Mouse (Mus musculus) layer of hippocampus, adult 2 months (tissue): ENCODE results near the gene Cyp4x1. TPM values are rescaled to one million over a fixed set of nuclear protein-coding genes. Genes with fewer than 3 reads are reported as not detected.
A peak's percentile ranks its signal among the peaks of the same experiment; 100 is the strongest.

Source experiments
- DNase-seq, 2 experiments: peaks; one replicate each; pipeline ENCODE4 v3.0.0; 2022; ENCODE audit warnings: low spot score in 2 of 2
- H3K27ac ChIP-seq: fragments of 200-600 bp; 2 replicates; pipeline ENCODE4 v1.8.1; 2022
- H3K4me3 ChIP-seq: fragments of 200-600 bp; 2 replicates; pipeline ENCODE4 v1.8.1; 2022; ENCODE audit warnings: mild to moderate bottlenecking
- CTCF ChIP-seq: fragments of 200-600 bp; conservative IDR thresholded peaks from 2 replicates; pipeline ENCODE4 v1.8.1; 2022; ENCODE audit warnings: antibody characterized with exemption, mild to moderate bottlenecking, moderate library complexity
- total RNA-seq, 2 experiments: library from RNA; stranded (reverse); gene quantifications; 2 replicates each; pipeline ENCODE4 v1.2.3; 2021

Cyp4x1 gene
- total RNA-seq, 2 experiments from 2014 or later, result 8.2 to 8.3 TPM

DNA sequence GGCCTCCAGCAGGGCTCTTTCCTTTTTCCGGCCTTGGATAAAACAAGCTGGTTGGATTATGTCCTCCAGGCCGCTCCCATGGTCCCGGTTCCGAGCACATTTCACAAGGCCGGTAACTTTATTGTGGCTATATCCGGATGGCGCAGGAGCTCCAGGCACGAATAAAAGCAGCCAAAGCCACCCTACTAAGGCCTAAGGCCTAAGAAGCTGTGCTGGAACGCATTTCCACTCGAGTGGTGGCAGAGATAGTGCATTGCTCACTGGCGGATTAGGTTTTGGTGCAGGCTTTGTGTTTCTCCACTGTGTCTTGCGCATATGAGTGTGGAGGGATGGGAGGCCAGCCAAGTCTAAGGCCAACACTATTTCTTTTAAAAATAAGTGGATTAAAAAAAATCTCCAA lies 74.2 kb downstream of the Cyp4x1 start:
- Histone ChIP-seq H3K27ac (peak overlapping the region; percentile 18; the same call in 1 of the 2 replicates), H3K4me3 (no peak overlapping the region)
- no peak for TF ChIP-seq CTCF
- no peak for DNase-seq

DNA sequence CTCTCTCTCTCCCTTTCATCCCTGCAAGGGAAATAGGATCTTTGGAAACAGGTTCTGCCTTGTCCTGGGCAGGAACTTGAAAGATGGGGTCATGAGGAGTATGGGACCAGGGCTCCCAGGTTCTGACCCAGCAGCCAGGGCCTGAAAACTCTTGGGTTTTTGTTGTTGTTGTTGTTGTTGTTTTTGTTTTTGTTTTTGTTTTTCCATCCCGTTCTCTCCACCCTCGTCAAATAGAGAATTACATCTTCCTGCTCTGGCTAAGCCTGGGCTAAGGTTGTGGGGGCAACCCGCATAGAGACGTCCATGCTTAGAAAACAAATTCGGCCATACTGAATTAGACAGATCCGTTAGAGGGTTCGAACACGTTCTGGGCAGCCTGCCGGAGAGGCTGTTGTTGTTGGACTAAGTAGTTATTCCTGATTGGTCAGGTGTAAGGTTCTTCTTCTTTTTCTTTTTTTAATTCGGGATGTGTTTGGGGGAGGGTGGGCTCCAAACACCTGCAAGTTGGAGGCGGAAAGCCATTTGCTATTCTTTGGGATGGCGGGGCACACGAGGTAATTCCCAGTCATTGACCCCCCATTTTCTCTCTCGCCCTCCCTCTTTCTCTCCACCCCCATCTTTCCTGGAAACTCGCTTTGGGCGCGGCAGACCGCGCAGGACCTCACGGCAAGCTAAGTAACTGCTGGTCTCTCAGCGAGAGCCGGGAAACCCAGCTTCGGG lies 75.0 kb downstream of the Cyp4x1 start:
- no peak for TF ChIP-seq CTCF
- H3K27ac ChIP-seq, result peak overlapping the region; percentile 81
- H3K4me3 ChIP-seq, result peak overlapping the region; percentile 46; the same call in 1 of the 2 replicates
- no peak for DNase-seq

DNA sequence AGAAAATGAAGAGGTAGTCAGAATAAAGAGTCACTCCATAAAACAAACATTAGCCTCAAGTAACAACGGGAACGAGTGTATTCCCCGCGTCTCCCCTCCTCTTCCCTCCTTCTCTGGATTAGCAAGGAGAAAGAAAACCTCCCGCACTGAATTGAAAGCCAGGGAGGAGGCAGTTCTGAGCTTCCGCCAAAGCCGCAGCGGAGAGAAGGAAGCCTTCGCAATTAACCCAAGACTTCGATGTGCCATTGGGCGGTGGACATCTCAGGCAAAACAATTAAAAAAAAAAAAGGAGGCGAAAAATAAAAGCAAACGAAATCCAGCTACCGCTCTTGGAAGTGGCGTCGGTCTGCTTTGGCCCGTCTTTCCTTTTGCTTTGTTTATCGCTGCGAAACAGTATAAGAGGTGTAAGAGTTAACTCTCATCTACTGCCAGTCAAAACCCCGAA lies 75.7 kb downstream of the Cyp4x1 start:
- no peak for TF ChIP-seq CTCF
- Histone ChIP-seq H3K27ac (peak overlapping the region; percentile 81; the same call in 1 of the 2 replicates), H3K4me3 (peak overlapping the region; percentile 46; the same call in 1 of the 2 replicates)
- no peak for DNase-seq

DNA sequence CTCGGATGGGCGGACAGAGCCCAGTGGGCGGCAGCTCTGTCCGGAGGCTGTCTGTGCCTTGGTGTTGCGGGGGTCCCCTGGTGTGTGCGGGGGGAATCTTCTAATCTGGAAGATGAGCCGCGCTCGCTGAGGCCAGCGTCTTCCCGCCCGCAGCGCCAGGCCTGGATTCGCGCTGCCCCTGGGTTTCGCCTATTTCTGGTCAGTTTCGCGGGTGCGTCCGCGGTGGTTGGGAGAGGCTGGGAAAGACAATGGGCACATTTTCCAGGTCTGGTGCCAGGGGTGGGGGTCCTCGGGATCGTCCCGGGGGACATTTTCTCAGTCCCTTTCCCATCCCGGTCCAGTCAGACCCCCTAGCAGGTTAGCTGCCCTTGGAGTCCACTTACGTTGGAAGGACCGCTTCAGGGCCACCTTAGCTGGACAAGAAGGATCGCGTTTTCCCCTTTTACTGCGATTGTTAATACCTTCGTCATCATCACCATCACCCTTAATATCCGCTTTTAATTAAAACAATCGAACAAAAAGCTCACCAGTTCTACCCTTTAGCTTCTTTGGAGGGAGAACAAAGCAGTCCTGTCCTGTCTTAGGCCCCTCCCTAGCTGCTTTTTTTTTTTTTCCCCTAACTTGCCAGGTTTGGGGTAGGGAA lies 76.3 kb downstream of the Cyp4x1 start:
- TF ChIP-seq CTCF, result no peak
- Histone ChIP-seq H3K27ac (peak overlapping the region; percentile 81), H3K4me3 (peak overlapping the region; percentile 46)
- no peak for DNase-seq

DNA sequence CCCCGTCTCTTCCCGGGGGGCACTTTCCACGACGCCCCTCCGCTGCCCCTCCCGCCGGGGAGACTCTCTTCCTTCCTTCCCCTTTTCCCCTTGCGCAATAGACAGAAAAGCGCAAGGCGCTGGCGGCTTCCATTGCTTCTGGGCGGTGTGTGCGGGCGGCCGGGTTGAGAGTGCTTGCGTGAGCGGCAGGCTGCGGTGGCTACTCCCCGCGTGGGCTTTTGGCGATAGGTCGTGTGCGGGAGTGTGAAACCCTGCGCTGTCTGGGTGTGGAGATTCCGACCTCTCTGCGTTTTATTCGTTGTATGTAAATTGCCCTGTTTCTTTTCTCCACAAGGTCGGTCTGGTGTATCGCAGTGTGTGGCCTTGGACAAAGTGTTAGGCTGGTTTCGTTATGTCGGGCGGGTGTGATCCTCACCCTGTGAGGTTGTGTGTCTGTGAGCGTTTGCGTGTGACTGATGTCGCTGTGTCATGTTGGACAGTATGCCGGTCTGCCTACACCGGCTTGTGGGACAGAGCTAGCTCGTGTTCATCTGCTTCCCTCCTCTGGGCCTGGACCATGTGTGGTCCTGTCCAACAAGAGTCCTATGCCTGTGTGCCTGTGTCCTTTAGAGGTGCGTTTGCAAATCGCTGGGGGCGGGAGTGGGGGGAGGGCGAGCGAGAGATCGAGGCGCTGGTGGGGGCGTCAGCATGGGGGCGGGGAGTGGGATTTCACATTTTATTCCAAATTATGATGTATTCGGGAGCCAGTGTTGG lies 77.0 kb downstream of the Cyp4x1 start:
- Histone ChIP-seq H3K4me3 (peak overlapping the region; percentile 46), H3K27ac (peak overlapping the region; percentile 81)
- no peak for DNase-seq
- TF ChIP-seq CTCF, result no peak

DNA sequence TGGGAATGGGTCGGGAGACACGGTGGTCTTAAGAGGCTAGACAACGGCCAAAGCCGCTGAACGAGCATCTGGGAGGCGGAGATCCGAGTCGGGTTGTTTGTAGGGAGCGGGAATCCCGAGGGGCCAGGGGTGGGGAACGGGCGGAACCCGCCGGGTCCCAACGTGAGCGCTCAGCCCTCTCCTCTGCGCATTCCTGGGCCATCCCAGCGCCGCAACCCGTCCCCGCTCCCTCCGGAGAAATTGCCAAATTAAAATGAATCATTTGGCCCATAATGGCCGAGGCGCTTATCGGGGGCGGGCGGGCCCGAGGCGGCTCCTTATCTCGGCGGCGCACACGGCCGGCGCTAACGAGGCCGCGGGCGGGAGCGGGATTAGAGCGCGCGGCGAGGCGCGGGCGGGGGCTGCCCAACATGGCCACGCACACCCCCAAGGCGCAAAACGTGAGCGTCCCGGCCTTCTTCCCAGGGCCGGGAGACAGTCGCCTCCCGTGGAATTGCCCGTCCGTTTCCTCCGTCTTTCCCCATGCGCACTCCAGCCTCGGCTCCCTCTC lies 77.6 kb downstream of the Cyp4x1 start, which contains the start of gene Tal1:
Gene Tal1, plus strand, starts transcription at position 56 of the 550 bp plus-strand sequence.
- TF ChIP-seq CTCF, result no peak
- peak within 1 kb of the TSS; percentile 81 for H3K27ac ChIP-seq
- peak within 1 kb of the TSS; percentile 46 for H3K4me3 ChIP-seq
- DNase-seq, result no peak

Other genes starting within 250 kb of the Cyp4x1 start
- gene Foxd2, start 225.4 kb downstream of the Cyp4x1 start, total RNA-seq, result under 1 TPM in 1 of 2 experiments, not detected in 1; 0.18 TPM
- gene Foxe3, start 208.3 kb downstream of the Cyp4x1 start, total RNA-seq, result not detected
- gene Cmpk1, start 147.0 kb downstream of the Cyp4x1 start, total RNA-seq, result 10 to 100 TPM; 64.7 to 67.1 TPM
- gene Stil, start 134.1 kb downstream of the Cyp4x1 start, total RNA-seq, result under 1 TPM; 0.27 to 0.69 TPM
- 1 to 10 TPM in 1 of 2 experiments, under 1 TPM in 1; 0.86 to 1.0 TPM for gene Tal1, start 77.9 kb downstream of the Cyp4x1 start, total RNA-seq
- under 1 TPM in 1 of 2 experiments, not detected in 1; 0.96 TPM for gene Pdzk1ip1, start 45.6 kb downstream of the Cyp4x1 start, total RNA-seq
- gene Cyp4a29, start 107.8 kb upstream of the Cyp4x1 start, total RNA-seq, result not detected
- gene Cyp4a12a, start 164.8 kb upstream of the Cyp4x1 start, total RNA-seq, result not detected